Mouse (Mus musculus) ES-Bruce4 (cell line): ENCODE results near the gene Prr5.

Experiments used
- CTCF ChIP-seq: IDR thresholded peaks from one replicate; pipeline ENCODE4 v1.8.1; 2011; ENCODE audit warnings: low read depth, low read length
- POLR2A ChIP-seq: IDR thresholded peaks from one replicate; pipeline ENCODE4 v1.8.1; 2011; ENCODE audit warnings: low read length; ENCODE audit not compliant: insufficient read depth

DNA sequence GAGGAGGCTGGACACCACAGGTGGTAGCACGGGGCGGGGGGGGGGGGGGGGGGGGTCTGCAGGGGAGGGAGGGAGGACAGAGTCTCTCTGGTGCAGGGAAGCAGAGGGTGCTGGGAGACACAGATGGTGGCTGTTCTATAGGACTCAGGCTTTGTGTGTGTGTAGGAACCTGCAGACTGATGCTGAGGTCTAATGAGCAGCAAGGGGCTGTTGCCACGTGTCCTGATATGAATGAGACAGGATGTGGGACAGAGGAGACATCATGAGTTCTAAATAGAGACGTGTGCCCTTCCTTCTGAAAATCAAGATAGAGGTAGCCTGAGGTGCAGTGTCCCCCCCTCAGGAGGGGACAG, 67.5 kb downstream of the Prr5 start:
- no peak for TF ChIP-seq POLR2A
- no peak for TF ChIP-seq CTCF
